Mouse (Mus musculus): ENCODE data around the gene Lrrc8c.

DNA sequence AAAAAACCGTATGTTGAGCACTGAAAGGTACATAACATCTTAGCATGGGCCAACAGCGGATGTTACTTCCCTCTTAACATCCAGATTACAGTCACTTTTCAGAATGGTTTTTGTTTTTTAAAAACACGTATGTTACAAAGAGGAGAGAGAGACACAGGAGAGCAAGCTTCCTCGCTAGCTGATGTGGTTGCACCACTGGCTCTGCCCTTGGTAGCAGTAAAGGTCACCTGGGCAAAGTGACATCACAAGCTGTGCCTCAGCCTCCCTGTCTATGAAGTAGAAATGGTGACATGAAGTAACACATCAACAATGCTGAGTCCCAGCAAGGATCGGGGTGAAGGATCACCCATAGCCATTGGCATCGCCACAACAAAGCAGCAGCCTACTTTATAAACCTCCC, 10.4 kb upstream of the Lrrc8c start:
- no peak for TF ChIP-seq POLR2A (IDR thresholded peaks at IDR 0.05; ENCODE audit: borderline replicate concordance, insufficient read depth, low read length)
- TF ChIP-seq CTCF (IDR thresholded peaks at IDR 0.05; ENCODE audit: borderline replicate concordance, insufficient read depth, low read depth, low read length) = no peak
